Mouse (Mus musculus): Measurements from ENCODE around the gene Prr12. TPM values are rescaled to one million over a fixed set of nuclear protein-coding genes. Genes with fewer than 3 reads are reported as not detected.
"Not testable (repeated sequence)": the region's sequence is repeated elsewhere in the genome, so short reads cannot be mapped to it uniquely, and the experiment has no call there.

Gene Prr12
- polyA plus RNA-seq, 1 experiment from 2014 or later: 14.0 TPM

DNA sequence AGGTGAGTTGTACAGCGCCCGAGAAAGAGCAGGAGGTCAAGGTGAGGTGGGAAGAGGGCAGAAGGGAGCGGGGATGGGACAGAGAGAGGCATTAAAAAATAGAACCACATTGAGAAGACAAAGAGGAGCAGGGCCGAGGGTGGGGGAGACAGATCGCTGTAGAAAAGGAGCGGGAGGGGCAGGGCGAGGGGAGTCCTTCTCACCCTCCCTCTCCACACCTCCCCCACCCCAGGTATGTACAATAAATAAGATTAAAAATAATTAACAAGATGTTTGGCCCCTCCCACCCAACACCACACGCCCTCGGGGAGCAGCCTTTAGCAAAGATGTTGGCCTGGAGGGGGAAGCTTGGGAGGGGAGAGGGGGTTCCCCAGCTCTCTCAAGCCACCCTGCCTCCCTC, 24.9 kb downstream of the Prr12 start:
- WGBS: 93% methylated on average over 9 of the region's 9 CpGs
- Histone ChIP-seq H3K9ac (no peak overlapping the region), H3K27me3 (no peaks in the 10 kb centered on the region), H3K4me3 (no peak overlapping the region), H3K4me1 (peaks cover 12% of the 10 kb centered on the region), H3K9me3 (replicated peaks) (no peaks in the 10 kb centered on the region), H3K4me2 (replicated peaks) (no peak overlapping the region), H3K27ac (no peak overlapping the region), H3K36me3 (peaks cover 63% of the 10 kb centered on the region)
- ATAC-seq (ENCODE audit: low FRiP score): no peak

DNA sequence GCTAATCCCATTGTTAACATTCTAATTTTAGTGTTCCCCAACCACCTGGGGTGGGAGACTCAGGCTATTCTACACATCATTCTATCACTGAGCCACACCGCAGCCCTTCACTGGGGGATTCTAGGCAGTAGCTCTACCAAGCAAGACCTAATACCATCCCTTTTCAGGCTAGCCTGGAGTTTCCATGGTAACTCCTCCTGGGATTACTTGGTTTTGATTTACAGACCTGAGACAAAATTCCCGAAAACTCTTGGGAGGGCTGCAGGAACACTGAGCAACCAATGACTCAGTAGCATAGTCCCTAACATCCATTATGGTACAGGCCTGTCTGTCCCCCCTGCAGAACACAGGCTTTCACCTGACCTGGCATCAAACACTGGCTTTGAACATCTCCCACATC, 26.4 kb downstream of the Prr12 start:
- Histone ChIP-seq H3K27ac (peak overlapping the region; percentile 13; the same call in 1 of the 2 replicates), H3K27me3 (no peaks in the 10 kb centered on the region), H3K4me1 (peaks cover 12% of the 10 kb centered on the region), H3K4me3 (no peak overlapping the region), H3K4me2 (replicated peaks) (no peak overlapping the region), H3K9ac (no peak overlapping the region), H3K9me3 (replicated peaks) (no peaks in the 10 kb centered on the region), H3K36me3 (peaks cover 48% of the 10 kb centered on the region)
- WGBS: 54% methylated on average over 2 of the region's 2 CpGs
- no peak for ATAC-seq (ENCODE audit: low FRiP score)

DNA sequence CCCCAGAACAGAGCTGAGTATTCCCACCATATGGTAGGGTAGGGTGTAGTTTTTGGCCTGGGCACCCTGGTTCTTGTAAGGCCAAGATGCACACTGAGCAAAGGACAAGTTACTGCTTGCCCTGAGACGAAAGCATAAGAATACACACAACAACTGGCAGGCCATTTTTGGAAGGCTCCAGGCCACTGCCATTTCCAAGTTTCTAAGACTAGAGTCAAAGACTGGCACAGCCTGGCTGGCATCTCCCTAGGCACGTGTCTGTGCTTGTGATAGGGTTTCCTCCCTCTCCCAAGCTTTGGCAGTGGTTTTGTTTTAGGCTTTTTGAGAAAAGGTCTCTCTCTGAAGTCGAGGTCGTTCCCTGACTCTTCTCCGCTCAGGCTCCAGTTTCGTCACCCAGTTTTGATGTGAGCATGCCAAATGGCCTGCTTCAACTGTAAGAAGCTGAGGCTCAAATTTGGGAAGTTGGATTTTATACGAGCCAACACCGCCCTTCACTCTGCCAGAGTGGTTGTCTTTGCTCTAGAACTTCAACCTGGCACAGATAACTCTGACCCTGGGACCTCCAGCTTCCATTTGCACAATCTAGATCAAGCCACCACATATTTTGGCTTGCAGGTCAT, 27.0 kb downstream of the Prr12 start:
- Histone ChIP-seq H3K9ac (no peak overlapping the region), H3K4me1 (peaks cover 12% of the 10 kb centered on the region), H3K4me2 (replicated peaks) (no peak overlapping the region), H3K4me3 (no peak overlapping the region), H3K27ac (peak overlapping the region; percentile 52), H3K36me3 (peaks cover 42% of the 10 kb centered on the region), H3K27me3 (no peaks in the 10 kb centered on the region), H3K9me3 (replicated peaks) (no peaks in the 10 kb centered on the region)
- no peak for ATAC-seq (ENCODE audit: low FRiP score)
- 80% methylated on average over 8 of the region's 8 CpGs for WGBS

DNA sequence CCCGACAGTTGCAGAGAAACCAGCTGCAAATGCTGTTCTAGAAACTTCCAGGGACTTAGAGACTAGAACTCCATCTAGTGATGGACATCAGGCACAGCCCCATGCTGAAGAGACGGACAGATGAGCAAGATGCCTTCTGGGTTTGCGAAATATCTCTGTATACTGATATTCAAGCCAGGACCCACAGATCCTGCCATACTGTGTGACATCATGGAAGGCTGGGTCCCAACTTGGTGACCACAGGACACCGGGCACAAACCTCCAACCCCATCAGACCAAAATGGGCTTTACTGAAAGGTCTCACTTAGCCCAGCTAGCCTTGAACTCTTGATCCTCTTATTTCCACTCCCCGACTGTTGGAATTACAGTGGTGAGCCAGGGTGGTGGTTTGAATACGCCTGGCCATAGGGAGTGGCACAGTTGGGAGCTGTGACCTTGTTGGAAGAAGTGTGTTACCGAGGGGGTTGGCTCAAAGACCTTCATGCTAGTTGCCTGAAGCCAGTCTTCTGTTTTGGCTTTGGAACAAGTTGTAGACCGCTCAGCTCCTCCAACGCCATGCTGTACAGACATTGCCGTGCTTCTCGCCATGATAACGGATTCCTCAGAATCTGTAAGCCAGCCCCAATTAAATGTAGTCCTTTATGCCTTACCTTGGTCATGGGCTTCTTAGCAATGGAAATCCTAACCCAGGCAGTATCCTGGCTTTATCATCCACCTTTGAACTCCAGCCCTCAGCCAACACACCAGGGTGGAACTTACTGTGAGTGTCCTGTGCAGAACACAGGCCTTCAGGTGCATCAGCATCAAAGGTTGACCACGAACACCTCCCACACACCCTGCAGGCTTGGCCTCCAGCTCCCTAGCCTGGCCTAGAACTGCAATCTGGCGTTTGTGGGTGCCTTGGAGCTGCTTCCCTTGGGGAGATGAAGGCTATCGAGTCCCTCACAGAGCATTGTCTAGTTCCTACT, 28.1 kb downstream of the Prr12 start:
- peaks cover 31% of the 10 kb centered on the region for H3K36me3 ChIP-seq
- H3K4me1 ChIP-seq: peaks cover 12% of the 10 kb centered on the region
- no peak overlapping the region for H3K27ac ChIP-seq
- 85% methylated on average over 15 of the region's 15 CpGs for WGBS
- H3K9ac ChIP-seq: no peak overlapping the region
- H3K27me3 ChIP-seq: 0 out of 2 replicates have a peak, but pooled peaks cover 3% of the 10 kb centered on the region
- no peaks in the 10 kb centered on the region for H3K9me3 ChIP-seq (replicated peaks)
- ATAC-seq (ENCODE audit: low FRiP score): no peak
- H3K4me3 ChIP-seq: no peak overlapping the region
- no peak overlapping the region for H3K4me2 ChIP-seq (replicated peaks)

DNA sequence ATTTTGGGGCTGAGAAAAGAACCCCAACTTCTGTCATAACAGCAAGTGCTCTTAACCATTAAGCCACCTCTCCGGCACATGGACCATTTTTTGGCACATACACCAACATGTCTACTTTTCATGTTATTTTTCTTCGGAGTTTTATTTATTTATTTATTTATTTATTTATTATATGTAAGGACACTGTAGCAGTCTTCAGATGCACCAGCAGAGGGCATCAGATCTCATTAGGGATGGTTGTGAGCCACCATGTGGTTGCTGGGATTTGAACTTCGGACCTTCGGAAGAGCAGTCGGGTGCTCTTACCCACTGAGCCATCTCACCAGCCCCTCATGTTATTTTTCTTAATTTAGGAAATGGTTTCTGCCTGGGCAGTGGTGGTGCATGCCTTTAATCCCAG, 29.0 kb downstream of the Prr12 start:
- H3K27me3 ChIP-seq; H3K4me3 ChIP-seq; H3K9me3 ChIP-seq (replicated peaks); H3K9ac ChIP-seq; ATAC-seq (ENCODE audit: low FRiP score); H3K4me2 ChIP-seq (replicated peaks); H3K27ac ChIP-seq: not testable (repeated sequence)
- peaks cover 22% of the 10 kb centered on the region for H3K36me3 ChIP-seq
- 84% methylated on average over 5 of the region's 5 CpGs for WGBS
- peaks cover 15% of the 10 kb centered on the region for H3K4me1 ChIP-seq

DNA sequence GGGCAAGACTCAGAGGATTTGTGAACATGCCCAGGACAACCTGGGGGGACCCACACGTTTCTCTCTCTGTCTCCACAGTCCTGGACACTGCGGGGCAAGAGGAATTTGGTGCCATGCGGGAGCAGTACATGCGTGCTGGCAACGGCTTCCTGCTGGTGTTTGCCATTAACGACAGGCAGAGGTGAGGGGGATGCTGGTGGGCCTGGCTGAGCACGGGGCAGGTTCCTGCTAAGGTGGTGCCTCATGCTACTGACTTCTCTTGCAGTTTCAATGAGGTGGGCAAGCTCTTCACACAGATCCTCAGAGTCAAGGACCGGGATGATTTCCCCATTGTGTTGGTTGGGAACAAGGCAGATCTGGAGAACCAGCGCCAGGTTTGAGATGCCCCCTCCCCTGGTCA, 32.5 kb downstream of the Prr12 start:
- H3K27ac ChIP-seq: no peak overlapping the region
- H3K9me3 ChIP-seq (replicated peaks): no peaks in the 10 kb centered on the region
- 0 out of 2 replicates have a peak, but pooled peaks cover 3% of the 10 kb centered on the region for H3K27me3 ChIP-seq
- ATAC-seq (ENCODE audit: low FRiP score): no peak
- WGBS: 79% methylated on average over 9 of the region's 9 CpGs
- peaks cover 20% of the 10 kb centered on the region for H3K4me1 ChIP-seq
- H3K36me3 ChIP-seq: no peaks in the 10 kb centered on the region
- no peak overlapping the region for H3K4me3 ChIP-seq
- H3K4me2 ChIP-seq (replicated peaks): no peak overlapping the region
- no peak overlapping the region; the same call in 1 of the 2 replicates for H3K9ac ChIP-seq

DNA sequence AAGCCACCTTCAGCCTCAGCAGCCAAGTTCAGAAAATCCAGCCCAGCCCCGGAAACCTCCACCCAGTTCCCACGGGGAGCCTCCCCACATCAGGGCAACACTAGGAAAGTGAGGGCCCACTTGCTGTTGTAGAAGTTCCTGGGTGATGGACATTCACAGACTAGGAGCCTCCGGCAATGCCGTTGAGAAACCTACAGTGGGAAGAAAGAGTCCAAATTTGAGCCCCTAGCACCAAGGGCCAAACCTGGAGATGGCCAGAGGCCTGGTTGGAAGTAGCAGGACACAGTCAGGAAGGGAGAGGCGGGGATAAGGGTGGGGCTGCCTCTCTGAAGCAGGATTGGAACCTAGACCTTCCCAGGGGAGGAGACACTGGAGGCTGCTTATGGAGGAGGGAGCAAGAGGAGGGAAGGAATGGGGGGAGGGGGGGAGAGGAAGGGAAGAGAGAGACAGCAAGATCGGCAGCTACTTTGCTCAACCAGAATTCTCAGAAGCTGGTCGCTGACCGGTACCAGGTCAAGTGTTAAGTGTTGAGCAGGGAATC, 33.6 kb downstream of the Prr12 start:
- H3K36me3 ChIP-seq: no peaks in the 10 kb centered on the region
- peaks cover 30% of the 10 kb centered on the region for H3K4me1 ChIP-seq
- H3K27me3 ChIP-seq: 0 out of 2 replicates have a peak, but pooled peaks cover 3% of the 10 kb centered on the region
- ATAC-seq (ENCODE audit: low FRiP score): no peak
- WGBS: 44% methylated on average over 8 of the region's 8 CpGs
- no peak overlapping the region for H3K27ac ChIP-seq
- H3K9me3 ChIP-seq (replicated peaks): no peaks in the 10 kb centered on the region
- no peak overlapping the region for H3K4me3 ChIP-seq
- no peak overlapping the region for H3K9ac ChIP-seq
- peak overlapping the region; percentile 86; the same call in 1 of the 2 replicates for H3K4me2 ChIP-seq (replicated peaks)

DNA sequence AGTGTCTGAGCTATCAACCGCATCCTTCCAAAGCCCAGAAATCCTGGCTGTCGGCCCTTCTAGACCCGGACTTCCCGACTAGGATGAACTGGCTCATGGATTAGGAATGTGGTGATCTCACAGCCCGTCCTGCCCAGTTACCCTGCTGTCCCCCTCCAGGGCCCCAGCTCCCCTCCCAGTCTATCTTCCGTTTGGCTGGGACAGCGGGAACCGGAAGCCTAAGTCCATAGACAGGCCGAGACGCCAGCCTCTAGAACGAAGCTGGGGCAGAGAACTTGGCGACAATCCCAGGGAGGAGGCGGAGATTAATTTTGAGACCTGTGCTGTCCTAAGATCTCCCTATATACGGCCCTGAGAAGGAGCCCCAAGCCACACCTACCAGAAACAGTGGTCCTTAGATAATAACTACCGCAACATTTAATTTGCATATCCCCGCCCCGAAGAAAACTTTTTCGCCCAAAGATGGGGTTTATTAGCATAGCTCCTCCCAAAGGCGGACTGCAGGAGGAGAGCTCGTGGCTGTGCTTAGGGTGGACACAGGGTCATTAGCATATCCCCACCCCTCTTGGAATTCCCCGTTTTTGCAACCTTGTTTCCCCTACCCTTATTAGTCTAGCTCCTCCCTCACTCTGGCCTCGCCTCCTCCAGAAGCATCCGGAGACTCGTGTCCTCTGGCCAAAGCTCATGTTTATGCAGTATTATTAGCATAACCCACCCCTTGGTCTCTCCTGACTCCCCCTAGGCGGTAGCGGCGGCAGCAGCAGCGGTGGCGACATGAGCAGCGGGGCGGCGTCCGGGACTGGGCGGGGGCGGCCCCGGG, 35.2 kb downstream of the Prr12 start, which contains the start of gene Rras:
TSS of gene Rras (plus strand) at position 720 of the 820 bp plus-strand sequence.
- peak; percentile 77 for ATAC-seq (ENCODE audit: low FRiP score)
- peaks cover 34% of the 10 kb centered on the region for H3K4me1 ChIP-seq
- H3K4me2 ChIP-seq (replicated peaks): peak within 1 kb of the TSS; percentile 86
- H3K27me3 ChIP-seq: 0 out of 2 replicates have a peak, but pooled peaks cover 3% of the 10 kb centered on the region
- peaks cover 10% of the 10 kb centered on the region for H3K36me3 ChIP-seq
- peak within 1 kb of the TSS; percentile 85 for H3K27ac ChIP-seq
- peak within 1 kb of the TSS; percentile 93 for H3K4me3 ChIP-seq
- H3K9me3 ChIP-seq (replicated peaks): no peaks in the 10 kb centered on the region
- peak within 1 kb of the TSS; percentile 69 for H3K9ac ChIP-seq
- WGBS: under 1% methylated on average over 35 of the region's 36 CpGs

DNA sequence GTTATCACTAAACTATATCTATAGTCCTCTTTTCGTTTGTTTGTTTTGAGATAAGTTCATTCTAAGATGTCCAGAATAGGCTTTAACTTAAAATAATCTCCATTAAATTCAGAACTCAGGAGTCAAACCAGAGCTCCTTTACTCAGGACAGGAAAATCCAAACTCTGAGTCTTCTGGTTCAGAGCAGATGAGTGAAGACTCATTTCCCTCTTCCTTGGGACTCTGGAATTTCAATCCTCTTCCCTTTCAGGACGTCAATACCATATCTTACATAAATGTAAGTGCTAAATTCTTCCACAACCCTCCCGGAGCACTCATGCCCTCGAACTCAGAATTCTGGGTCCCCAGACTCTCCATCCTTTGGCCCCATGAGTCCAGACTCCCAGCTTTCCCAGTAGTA, 35.9 kb downstream of the Prr12 start:
- WGBS: 3% methylated on average over 4 of the region's 4 CpGs
- Histone ChIP-seq H3K4me3 (peak overlapping the region; percentile 93), H3K4me2 (replicated peaks) (peak overlapping the region; percentile 86), H3K36me3 (peaks cover 17% of the 10 kb centered on the region), H3K9ac (peak overlapping the region; percentile 51), H3K27me3 (0 out of 2 replicates have a peak, but pooled peaks cover 3% of the 10 kb centered on the region), H3K9me3 (replicated peaks) (no peaks in the 10 kb centered on the region), H3K27ac (peak overlapping the region; percentile 85), H3K4me1 (peaks cover 34% of the 10 kb centered on the region)
- no peak; the same call in 1 of the 2 replicates for ATAC-seq (ENCODE audit: low FRiP score)

DNA sequence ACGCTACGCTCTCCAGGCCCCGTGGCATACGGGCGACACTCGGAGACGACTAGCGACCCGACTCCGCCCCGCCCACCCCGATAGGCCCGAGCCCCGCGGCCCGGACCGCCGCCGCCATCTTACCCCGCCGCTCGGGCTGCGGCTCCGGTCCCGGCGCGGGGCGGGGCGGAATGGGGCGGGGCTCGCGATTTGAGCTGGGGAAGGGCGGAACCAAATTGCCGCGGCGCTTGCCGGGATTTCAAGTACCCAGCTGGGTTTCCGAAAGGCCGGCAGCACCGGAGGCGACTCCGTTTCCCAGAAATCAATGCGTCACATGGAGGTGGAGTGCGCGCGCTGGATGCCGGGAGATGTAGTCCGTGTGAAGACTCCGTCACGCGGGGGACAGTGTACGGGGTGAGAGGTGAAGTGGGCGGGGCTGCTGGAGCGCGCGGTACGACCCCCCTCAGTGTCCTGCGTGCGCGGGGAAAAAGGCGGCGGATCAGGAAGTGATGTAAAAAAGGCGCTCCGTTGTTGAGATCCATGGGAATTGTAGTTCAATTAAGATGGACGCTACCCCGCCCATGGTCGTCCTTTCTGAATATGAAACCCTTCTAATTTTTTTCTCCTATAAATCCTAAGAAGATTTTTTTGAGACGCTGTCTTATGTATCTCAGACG, 36.6 kb downstream of the Prr12 start, which contains the start of gene Scaf1:
TSS of gene Scaf1 (minus strand) at position 407 of the 656 bp plus-strand sequence.
- no peaks in the 10 kb centered on the region for H3K9me3 ChIP-seq (replicated peaks)
- H3K9ac ChIP-seq: peak within 1 kb of the TSS; percentile 97
- under 1% methylated on average over 66 of the region's 69 CpGs for WGBS
- peak; percentile 94 for ATAC-seq (ENCODE audit: low FRiP score)
- peak within 1 kb of the TSS; percentile 86 for H3K4me2 ChIP-seq (replicated peaks)
- peaks cover 34% of the 10 kb centered on the region for H3K4me1 ChIP-seq
- peak within 1 kb of the TSS; percentile 93 for H3K4me3 ChIP-seq
- H3K27ac ChIP-seq: peak within 1 kb of the TSS; percentile 87
- H3K36me3 ChIP-seq: peaks cover 24% of the 10 kb centered on the region
- H3K27me3 ChIP-seq: 0 out of 2 replicates have a peak, but pooled peaks cover 3% of the 10 kb centered on the region

DNA sequence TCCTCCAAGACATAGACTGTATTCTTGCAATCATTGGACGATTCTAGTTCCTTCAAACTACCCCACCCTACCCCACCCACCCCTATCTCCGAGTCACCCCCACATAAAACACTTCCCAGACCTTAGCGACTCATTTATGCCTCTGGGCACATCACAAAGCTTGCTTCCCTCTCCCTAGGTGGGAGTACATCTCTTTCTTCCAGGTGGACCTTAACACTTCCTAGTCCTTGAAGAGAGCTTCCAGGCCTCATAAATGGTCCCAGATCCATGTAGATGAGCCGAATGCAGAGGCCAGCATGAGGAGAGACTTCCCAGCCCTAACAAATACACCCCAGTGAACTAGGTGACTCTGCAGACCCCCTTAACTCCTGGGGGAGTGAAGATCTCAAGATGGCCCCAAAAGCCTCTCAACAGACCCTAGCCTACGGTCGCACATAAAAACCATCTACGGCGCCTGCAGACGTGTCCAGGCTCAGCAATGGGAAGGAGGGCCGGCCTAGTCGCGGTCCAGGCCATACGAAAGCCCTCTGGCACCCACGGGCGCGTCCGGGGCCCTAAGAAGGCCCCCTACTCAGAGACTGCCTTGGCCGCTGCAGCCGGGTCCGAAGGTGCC, 37.2 kb downstream of the Prr12 start:
- Histone ChIP-seq H3K36me3 (peaks cover 26% of the 10 kb centered on the region), H3K4me3 (peak overlapping the region; percentile 93), H3K9me3 (replicated peaks) (no peaks in the 10 kb centered on the region), H3K27me3 (0 out of 2 replicates have a peak, but pooled peaks cover 3% of the 10 kb centered on the region), H3K4me1 (peaks cover 34% of the 10 kb centered on the region), H3K9ac (peak overlapping the region; percentile 97), H3K4me2 (replicated peaks) (peak overlapping the region; percentile 86), H3K27ac (peak overlapping the region; percentile 87)
- no peak for ATAC-seq (ENCODE audit: low FRiP score)
- 1% methylated on average over 20 of the region's 20 CpGs for WGBS
